Mouse (Mus musculus) brain, embryonic 14.5 days (tissue): ENCODE measurements at regions not wholly inside any gene's neighbourhood (a gene's known extent, or its start where the extent isn't known, plus 50 kb on each side); places are given as distances from the start of the nearest gene placed in this dataset.
A peak's percentile ranks its signal among the peaks of the same experiment; 100 is the strongest.

Source experiments
- DNase-seq: peaks from one replicate; pipeline ENCODE4 v3.0.0-alpha.2; 2011; ENCODE audit warnings: low read depth
- CTCF ChIP-seq: fragments of 200-500 bp; IDR thresholded peaks from 2 replicates; pipeline ENCODE4 v1.5.1; 2012; ENCODE audit warnings: inconsistent platforms, mild to moderate bottlenecking, moderate library complexity, borderline replicate concordance; ENCODE audit not compliant: insufficient read depth, insufficient read length; ENCODE audit errors: extremely low read depth
- POLR2A ChIP-seq: fragments of 200-500 bp; IDR thresholded peaks from 2 replicates; pipeline ENCODE4 v1.6.1; 2012; ENCODE audit warnings: mild to moderate bottlenecking, inconsistent platforms, borderline replicate concordance; ENCODE audit not compliant: poor library complexity, insufficient read depth, insufficient read length, severe bottlenecking; ENCODE audit errors: extremely low read depth

GRCm38 (mm10) chr13:16325661-16326060 is 314.0 kb downstream of the Inhba start:
- TF ChIP-seq POLR2A (no peak), CTCF (no peak)
- no peak for DNase-seq

GRCm38 (mm10) chr13:16341727-16342126 is 330.1 kb downstream of the Inhba start:
- DNase-seq = no peak
- TF ChIP-seq CTCF (no peak), POLR2A (no peak)

- no peak for TF ChIP-seq POLR2A
- TF ChIP-seq CTCF = no peak
- no peak for DNase-seq
These were observed 330.5 kb downstream of the Inhba start for GRCm38 (mm10) chr13:16342171-16342570.

- peak; percentile 31 for DNase-seq
- TF ChIP-seq POLR2A = no peak
- TF ChIP-seq CTCF = no peak
These were observed 331.8 kb downstream of the Inhba start for GRCm38 (mm10) chr13:16343280-16343945.

- DNase-seq = no peak
- TF ChIP-seq POLR2A (no peak), CTCF (no peak)
These were observed 337.7 kb downstream of the Inhba start for GRCm38 (mm10) chr13:16349353-16349752.

GRCm38 (mm10) chr13:16350061-16350460 is 338.4 kb downstream of the Inhba start:
- peak; percentile 23 for DNase-seq
- TF ChIP-seq POLR2A (no peak), CTCF (no peak)

GRCm38 (mm10) chr13:16355316-16355715 is 343.7 kb downstream of the Inhba start:
- TF ChIP-seq POLR2A (no peak), CTCF (no peak)
- no peak for DNase-seq

- TF ChIP-seq CTCF (no peak), POLR2A (no peak)
- no peak for DNase-seq
These were observed 367.8 kb downstream of the Inhba start for GRCm38 (mm10) chr13:16379492-16379891.

- no peak for TF ChIP-seq POLR2A
- no peak for TF ChIP-seq CTCF
- DNase-seq = no peak
These were observed 368.3 kb downstream of the Inhba start for GRCm38 (mm10) chr13:16379949-16380348.

GRCm38 (mm10) chr13:16382936-16383511 is 371.4 kb downstream of the Inhba start:
- TF ChIP-seq CTCF (no peak), POLR2A (no peak)
- DNase-seq = no peak

- DNase-seq = no peak
These were observed 404.8 kb downstream of the Inhba start for GRCm38 (mm10) chr13:16416356-16417019.

GRCm38 (mm10) chr13:16424147-16424546 is 412.5 kb downstream of the Inhba start:
- no peak for TF ChIP-seq POLR2A
- no peak for TF ChIP-seq CTCF
- no peak for DNase-seq

More at GRCm38 (mm10) chr13:16416356-16417019, 404.8 kb downstream of the Inhba start:
- TF ChIP-seq CTCF (no peak), POLR2A (no peak)

GRCm38 (mm10) chr13:16435436-16435835 is 423.8 kb downstream of the Inhba start:
- TF ChIP-seq CTCF = no peak
- TF ChIP-seq POLR2A = no peak
- DNase-seq = peak; percentile 65
